Mouse (Mus musculus): ENCODE measurements around the gene Smu1.

Smu1 gene

DNA sequence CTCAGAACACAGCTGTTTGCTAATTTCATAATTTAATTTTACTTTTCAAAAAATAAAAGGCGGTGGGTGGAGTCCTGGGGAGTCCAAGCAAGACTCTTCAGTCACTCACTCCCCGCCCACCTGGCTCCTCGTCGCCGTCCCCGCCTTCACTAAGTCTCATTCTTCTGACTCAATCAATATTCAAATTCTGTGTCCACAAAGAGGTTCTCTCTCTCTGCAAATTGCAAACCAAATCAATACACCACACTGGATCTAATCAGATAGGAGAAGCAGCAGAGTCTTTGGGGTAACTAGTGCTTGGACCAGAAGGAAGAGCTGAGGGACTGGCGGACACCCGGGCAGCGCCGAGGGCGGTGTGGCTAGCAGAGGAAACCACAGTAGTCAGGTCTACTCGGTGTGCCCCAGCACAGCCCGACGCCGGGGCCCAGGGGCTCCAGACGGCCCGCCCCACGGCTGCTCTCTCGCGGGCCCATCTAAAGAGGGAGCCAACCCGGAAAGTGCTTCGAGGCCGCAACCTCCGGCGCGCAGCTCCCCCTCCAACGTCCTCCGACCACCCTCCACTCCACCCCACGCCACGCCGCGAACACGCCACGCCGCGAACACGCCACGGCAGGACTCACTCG lies 455 bp downstream of the Smu1 start:
- no peak for DNase-seq (ENCODE audit: low read depth)

DNA sequence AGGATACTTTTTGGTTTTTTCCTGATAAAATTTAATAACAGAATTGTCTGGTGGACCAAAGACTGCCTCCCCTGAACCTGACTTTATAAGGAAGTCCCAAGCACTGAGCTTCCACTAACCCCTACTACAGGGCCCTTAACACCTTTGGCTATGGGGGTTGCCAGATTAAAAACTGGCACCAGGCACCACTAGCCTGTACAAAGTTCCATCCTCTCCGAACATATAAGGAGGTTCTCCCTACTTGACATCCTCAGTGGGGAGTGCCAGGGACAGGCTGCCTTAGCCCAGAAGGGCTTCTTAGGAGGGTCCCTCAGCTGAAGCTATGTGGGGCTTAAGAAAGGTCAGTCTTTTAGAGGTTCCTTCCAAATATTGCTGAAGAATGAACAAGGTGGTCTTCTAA lies 22.4 kb downstream of the Smu1 start:
- DNase-seq (ENCODE audit: low read depth), result no peak

- DNase-seq (ENCODE audit: low read depth), result no peak
Measured at GRCm38 (mm10) chr4:40731262-40731661, 26.5 kb downstream of the Smu1 start.

GRCm38 (mm10) chr4:40727247-40727646 lies 30.5 kb downstream of the Smu1 start:
- peak; percentile 48 for DNase-seq (ENCODE audit: low read depth)

- no peak for DNase-seq (ENCODE audit: low read depth)
Measured at GRCm38 (mm10) chr4:40725554-40725953, 32.2 kb downstream of the Smu1 start.

DNA sequence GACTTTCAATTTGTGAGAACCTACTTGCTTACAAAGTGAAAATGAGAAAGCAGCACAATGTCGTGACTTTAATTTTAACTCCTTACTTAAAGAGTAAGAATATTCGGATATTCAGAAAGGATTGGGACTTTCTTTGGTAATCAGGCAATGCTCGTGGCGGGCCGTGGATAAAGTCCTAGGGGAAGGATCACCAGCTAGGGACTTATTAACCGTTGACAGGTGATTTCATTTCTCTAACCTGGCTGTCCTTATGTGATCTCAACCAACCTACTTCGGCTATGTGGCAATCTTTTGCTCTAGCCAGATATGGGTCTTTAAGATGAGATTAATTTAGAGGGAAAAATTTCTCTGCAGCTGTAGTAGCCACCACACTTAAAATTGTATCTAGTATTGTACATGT lies 32.6 kb downstream of the Smu1 start:
- DNase-seq (ENCODE audit: low read depth), result no peak

DNA sequence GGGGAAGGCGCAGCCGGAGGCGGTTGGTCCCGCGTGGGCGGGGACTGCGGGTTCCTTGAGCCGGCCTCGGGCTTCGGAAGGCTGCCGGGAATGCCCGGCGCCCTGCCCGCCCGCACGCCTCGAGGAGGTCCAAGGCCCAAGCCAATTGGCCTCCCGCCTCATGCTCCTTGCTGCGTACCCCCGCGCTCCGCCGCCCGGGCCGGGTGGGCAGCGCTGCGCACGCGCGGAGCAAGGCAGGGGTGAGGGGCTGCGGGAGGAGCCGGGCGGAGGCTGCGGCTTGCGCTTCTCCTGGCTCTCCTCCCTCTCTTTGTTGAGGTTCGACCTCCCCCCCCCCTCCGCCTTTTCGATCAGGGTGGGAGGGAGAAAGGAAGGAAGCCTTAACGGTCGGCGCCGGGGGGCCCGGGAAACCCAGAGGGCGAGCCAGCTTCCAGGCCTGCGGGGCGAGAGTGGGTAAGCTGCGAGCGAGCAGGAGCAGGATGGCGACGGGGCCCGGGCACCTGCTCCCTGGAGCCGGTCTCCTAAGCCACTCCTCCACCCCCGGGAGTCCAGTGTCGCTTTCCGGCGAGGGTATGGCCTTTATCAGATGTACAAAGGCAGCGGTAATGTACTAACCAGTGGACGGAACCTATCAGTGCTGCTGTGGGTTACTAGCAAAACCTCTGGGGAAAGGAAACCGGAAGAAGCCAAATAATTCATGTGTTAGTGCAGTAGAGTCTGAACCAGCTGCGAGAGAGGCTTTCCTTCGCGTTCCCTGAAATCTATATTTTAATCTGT lies 34.8 kb downstream of the Smu1 start:
- DNase-seq (ENCODE audit: low read depth), result peak; percentile 83

DNA sequence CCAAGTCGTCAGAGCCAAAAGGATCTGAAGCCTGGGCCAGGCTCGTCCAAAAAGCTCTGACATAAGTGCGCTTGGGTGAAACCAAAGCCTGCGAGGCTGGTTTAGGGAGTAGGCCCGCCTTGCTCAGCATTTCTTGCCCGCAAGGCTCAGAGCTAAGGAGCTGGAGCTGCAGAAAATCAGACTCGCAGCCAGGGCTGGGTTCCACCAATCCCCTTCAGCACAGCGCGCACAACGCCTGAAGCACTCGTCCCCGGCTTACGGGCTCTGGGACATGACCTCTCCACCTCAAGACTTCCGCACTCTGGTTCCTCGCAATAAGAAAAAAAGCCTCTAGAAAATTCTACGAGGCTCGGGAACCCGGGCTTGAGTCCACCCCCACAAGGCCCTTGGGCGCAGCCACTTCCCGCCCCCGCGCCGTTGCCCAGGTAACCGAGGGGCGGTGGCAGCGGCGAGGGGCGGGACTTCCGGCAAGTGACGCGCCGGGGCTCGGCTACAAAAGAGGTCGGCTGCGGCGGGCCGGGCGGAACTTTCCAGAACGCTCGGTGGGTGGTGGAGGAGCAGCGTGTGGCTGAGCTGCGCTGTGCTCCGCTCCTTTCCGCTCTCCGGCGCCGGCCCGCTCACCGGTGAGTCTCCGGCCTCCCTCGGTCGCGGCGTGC lies 35.6 kb downstream of the Smu1 start, which contains the start of gene Dnaja1:
Gene Dnaja1, plus strand, starts transcription at position 140 of the 656 bp plus-strand sequence.
- peak; percentile 98 for DNase-seq (ENCODE audit: low read depth)

GRCm38 (mm10) chr4:40720910-40721309 lies 36.8 kb downstream of the Smu1 start:
- peak; percentile 90 for DNase-seq (ENCODE audit: low read depth)

GRCm38 (mm10) chr4:40717141-40717540 lies 40.6 kb downstream of the Smu1 start:
- no peak for DNase-seq (ENCODE audit: low read depth)

GRCm38 (mm10) chr4:40703710-40704275 lies 53.9 kb downstream of the Smu1 start:
- DNase-seq (ENCODE audit: low read depth), result no peak

DNA sequence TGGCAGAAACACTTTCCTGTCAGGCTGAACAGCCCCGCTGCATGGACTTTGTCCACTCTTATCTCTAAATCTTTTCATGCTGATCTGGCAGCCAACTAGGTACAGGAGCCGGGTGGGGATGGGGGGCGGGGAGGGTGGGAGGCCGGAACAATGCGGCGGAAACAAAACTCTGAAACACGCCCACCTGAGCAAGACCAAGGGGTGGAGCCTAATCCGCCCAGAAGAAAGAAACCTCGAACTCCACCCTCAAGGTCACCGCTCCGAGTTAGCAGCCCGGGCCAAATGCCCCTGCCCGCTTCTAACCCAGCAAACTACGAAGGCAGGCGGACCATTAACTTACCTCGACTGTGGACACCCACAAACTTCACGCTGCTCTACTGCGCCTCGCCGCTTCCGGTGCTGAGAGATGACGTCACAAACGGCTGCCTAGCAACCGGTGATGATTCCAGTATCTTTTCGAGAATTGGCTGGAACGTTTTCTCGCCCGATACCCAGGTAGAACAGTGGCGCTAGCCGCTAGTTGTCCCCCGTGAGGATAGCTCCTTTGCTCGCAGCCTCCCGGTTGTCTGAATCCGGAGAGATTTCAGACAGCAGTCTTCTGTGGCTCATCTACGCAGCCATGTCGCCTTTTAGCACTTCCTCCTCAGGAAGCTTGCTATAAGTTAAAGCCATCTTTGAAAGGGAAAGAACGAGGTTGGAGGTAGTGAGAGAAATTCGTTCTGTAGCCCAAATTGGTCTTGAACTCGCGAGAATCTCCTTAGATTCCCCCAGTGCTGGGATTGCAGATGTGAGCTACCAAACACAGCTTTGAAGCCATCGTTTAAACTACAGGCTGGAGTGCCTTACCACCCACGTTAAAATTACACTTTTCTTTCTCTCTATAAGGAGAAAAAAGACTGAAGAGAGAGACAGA lies 54.7 kb downstream of the Smu1 start, which contains the start of gene Aptx:
Gene Aptx, minus strand, starts transcription at position 398 of the 913 bp plus-strand sequence.
- DNase-seq (ENCODE audit: low read depth), result peak; percentile 98

GRCm38 (mm10) chr4:40701796-40702195 lies 55.9 kb downstream of the Smu1 start:
- no peak for DNase-seq (ENCODE audit: low read depth)

GRCm38 (mm10) chr4:40700216-40700615 lies 57.5 kb downstream of the Smu1 start:
- no peak for DNase-seq (ENCODE audit: low read depth)

GRCm38 (mm10) chr4:40697059-40697458 lies 60.7 kb downstream of the Smu1 start:
- DNase-seq (ENCODE audit: low read depth), result no peak

- no peak for DNase-seq (ENCODE audit: low read depth)
Measured at GRCm38 (mm10) chr4:40691100-40691499, 66.6 kb downstream of the Smu1 start.

Data from naive thymus-derived CD4-positive, alpha-beta T cell, adult 2 months (primary cell).